Mouse (Mus musculus) cortical plate, adult 2 months (tissue): ENCODE data around the gene Wwp2. TPM values are rescaled to one million over a fixed set of nuclear protein-coding genes. Genes with fewer than 3 reads are reported as not detected.

Source experiments
- H3K27ac ChIP-seq: fragments of 200-500 bp; 2 replicates; pipeline ENCODE4 v1.5.1; 2012; ENCODE audit warnings: low read length, control low read depth, inconsistent platforms; ENCODE audit not compliant: insufficient read depth
- H3K4me1 ChIP-seq: fragments of 200-500 bp; 2 replicates; pipeline ENCODE4 v1.6.1; 2011; ENCODE audit warnings: low read length; ENCODE audit not compliant: control insufficient read depth, insufficient read depth
- H3K4me3 ChIP-seq: fragments of 200-500 bp; 2 replicates; pipeline ENCODE4 v1.5.1; 2011; ENCODE audit warnings: mild to moderate bottlenecking, low read length, control low read depth; ENCODE audit not compliant: insufficient read depth
- CTCF ChIP-seq: fragments of 200-500 bp; IDR thresholded peaks from 2 replicates; pipeline ENCODE4 v1.5.1; 2011; ENCODE audit warnings: mild to moderate bottlenecking, control low read depth, low read length; ENCODE audit not compliant: insufficient read depth; ENCODE audit errors: extremely low read depth
- POLR2A ChIP-seq: fragments of 200-500 bp; IDR thresholded peaks from 2 replicates; pipeline ENCODE4 v1.6.1; 2011; ENCODE audit warnings: mild to moderate bottlenecking, low read length, control low read depth; ENCODE audit not compliant: insufficient read depth; ENCODE audit errors: extremely low read depth
- polyA plus RNA-seq: library from polyadenylated mRNA; depleted of rRNA; stranded (reverse); fragments of >200 nt; gene quantifications from 2 replicates; pipeline ENCODE4 v1.2.3, GENCODE M21; 2012

The Wwp2 gene
- polyA plus RNA-seq, 1 experiment: 24.2 TPM

GRCm38 (mm10) chr8:107399495-107399894, 36.7 kb upstream of the Wwp2 start:
- H3K27ac ChIP-seq: no peak overlapping the region
- peaks cover 5% of the 10 kb centered on the region; the same call in 1 of the 2 replicates for H3K4me1 ChIP-seq
- no peak for TF ChIP-seq POLR2A
- no peak for TF ChIP-seq CTCF
- H3K4me3 ChIP-seq: no peak overlapping the region

DNA sequence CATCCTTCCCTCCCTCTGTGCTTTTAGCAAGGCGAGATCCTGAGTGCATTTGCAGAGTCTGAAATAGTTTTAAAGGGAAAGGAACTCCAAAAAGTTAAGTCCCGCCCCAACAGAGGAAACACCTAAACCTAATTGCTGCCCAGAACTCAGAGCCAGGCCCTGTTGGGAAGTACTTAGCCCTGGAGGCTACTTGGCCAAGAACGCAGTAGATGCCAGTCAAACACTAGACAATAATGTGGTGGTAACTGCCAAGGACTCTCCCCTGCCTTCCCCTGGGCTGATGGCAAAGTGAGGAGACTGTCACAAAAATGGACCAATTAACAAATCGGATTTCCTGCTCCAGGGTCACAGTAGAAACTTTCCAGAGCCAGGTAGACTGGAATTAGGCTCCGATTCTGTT, 34.3 kb upstream of the Wwp2 start:
- H3K27ac ChIP-seq: no peak overlapping the region
- TF ChIP-seq CTCF (no peak), POLR2A (no peak)

DNA sequence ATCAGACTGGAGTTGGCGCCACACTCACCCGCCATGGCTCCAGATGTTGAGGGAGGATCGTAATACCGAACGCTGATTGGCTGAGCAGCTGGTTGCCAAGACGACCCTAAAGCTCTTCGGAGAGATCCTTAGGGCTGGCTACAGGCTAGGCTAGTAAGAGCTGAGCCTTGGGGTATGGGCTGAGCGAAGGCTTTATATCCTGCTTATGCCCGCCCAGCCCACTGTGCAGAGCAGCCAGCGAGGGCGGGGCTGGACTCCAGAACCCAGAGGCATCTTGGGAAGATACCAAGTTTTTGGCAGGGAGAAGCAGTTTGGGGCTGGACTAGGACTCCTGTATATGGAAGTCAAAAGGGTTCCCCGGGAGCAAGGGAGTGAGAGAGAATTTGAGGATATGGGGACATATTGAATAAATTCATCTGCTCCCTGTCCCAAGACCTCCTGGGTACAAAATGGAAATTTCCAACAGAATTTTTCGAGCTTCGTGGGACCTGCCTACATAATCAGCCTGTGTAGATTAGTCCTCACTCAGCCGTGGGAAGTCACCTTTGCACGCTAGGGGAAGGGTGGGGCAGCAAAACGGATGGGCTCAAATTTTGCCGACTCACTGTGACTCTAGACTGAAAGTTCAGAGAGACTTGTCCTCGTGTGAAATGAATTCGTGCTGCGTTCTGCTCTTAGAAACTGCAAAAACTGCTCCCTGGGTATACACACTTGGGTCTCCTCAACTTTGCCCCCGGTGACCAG, 33.0 kb upstream of the Wwp2 start, which contains the start of gene Nqo1:
Nqo1 (minus strand) TSS at position 169 of the 744 bp plus-strand sequence.
- peaks cover 5% of the 10 kb centered on the region; the same call in 1 of the 2 replicates for H3K4me1 ChIP-seq
- H3K27ac ChIP-seq: no peak within 1 kb of the TSS
- peak within 1 kb of the TSS; percentile 22 for H3K4me3 ChIP-seq
- TF ChIP-seq POLR2A: peak; percentile 45; the same call in 1 of the 2 replicates
- no peak for TF ChIP-seq CTCF

More for the DNA sequence above, 34.3 kb upstream of the Wwp2 start:
- peaks cover 5% of the 10 kb centered on the region; the same call in 1 of the 2 replicates for H3K4me1 ChIP-seq
- no peak overlapping the region for H3K4me3 ChIP-seq

DNA sequence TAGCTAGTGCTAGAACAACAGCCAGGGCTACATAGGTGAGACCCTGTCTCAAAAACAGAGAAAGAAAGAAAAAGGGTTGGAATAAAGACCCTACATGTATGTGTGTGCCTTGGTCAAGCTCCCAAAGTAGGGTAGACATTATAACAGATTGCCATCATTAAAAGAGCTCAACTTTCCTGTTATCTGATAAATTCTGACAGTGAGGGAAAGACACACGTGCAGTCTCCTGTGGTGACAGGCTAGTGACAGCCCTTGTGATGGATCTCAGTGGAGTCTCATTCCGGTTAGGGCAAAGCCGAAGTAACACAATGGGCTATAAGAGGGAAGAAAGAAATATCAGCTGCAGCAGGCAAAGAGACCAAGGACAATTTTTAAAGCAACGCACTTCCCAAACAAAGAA, 32.1 kb upstream of the Wwp2 start:
- TF ChIP-seq CTCF (no peak), POLR2A (no peak)
- Histone ChIP-seq H3K4me1 (peaks cover 5% of the 10 kb centered on the region; the same call in 1 of the 2 replicates), H3K4me3 (no peak overlapping the region), H3K27ac (no peak overlapping the region)

DNA sequence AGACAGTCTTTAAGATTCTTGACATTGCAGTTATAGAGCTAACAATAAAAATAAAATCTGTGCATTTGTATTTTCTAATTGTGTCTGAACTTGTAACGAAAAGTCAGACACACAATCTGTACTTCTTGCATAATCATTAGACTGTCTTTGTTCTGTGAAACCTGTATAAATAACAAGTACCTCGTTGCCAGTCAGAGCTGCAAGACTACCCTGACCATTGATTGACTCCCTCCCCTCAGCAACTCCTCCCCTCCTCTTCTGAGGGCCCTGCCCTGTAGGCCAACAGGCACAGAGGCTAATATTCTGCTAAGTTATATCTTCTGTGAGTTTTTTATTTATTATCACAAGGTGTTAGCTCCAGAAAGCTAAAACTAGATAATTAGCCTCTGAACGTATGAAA, 30.2 kb upstream of the Wwp2 start:
- Histone ChIP-seq H3K27ac (no peak overlapping the region), H3K4me3 (no peak overlapping the region), H3K4me1 (peaks cover 2% of the 10 kb centered on the region; the same call in 1 of the 2 replicates)
- no peak for TF ChIP-seq CTCF
- TF ChIP-seq POLR2A: no peak

GRCm38 (mm10) chr8:107411391-107411790, 24.8 kb upstream of the Wwp2 start:
- Histone ChIP-seq H3K27ac (no peak overlapping the region), H3K4me3 (no peak overlapping the region), H3K4me1 (no peaks in the 10 kb centered on the region)
- TF ChIP-seq CTCF (peak; percentile 63), POLR2A (no peak)

DNA sequence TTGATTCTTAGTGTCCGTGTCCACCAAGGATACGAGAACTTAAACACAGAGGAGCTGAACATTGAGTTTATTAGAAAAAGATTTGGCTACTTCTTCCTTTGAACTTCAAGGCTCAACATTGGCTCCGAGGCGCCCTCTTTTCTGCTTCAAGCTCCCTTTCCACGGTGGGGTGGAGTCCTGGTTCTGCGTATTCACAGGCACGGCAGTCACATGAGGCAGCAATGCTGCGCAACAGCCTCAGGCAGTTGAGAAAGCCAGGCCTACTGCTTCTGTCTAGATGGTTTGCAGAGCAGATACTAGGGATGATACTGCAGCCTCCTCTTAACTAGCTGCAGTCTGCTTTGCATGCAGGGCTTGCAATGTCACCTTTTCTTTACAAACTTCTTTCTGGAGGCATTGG, 23.6 kb upstream of the Wwp2 start:
- no peak for TF ChIP-seq CTCF
- TF ChIP-seq POLR2A: no peak
- Histone ChIP-seq H3K27ac (no peak overlapping the region), H3K4me3 (no peak overlapping the region), H3K4me1 (no peaks in the 10 kb centered on the region)

- TF ChIP-seq CTCF (no peak), POLR2A (no peak)
- Histone ChIP-seq H3K4me1 (no peaks in the 10 kb centered on the region), H3K27ac (no peak overlapping the region), H3K4me3 (no peak overlapping the region)
These were observed 22.3 kb upstream of the Wwp2 start for GRCm38 (mm10) chr8:107413881-107414280.

GRCm38 (mm10) chr8:107417001-107417400, 19.2 kb upstream of the Wwp2 start:
- H3K4me1 ChIP-seq: no peaks in the 10 kb centered on the region; the same call in 1 of the 2 replicates
- no peak for TF ChIP-seq CTCF
- no peak for TF ChIP-seq POLR2A
- H3K4me3 ChIP-seq: no peak overlapping the region
- H3K27ac ChIP-seq: no peak overlapping the region

- Histone ChIP-seq H3K4me1 (peaks cover 2% of the 10 kb centered on the region; the same call in 1 of the 2 replicates), H3K27ac (no peak overlapping the region), H3K4me3 (peak overlapping the region; percentile 75)
- TF ChIP-seq POLR2A (no peak), CTCF (no peak)
These were observed 12.0 kb upstream of the Wwp2 start for GRCm38 (mm10) chr8:107424176-107424575.
